Mouse (Mus musculus): ENCODE measurements around the gene Hoga1. TPM values are rescaled to one million over a fixed set of nuclear protein-coding genes. Genes with fewer than 3 reads are reported as not detected.
A peak's percentile ranks its signal among the peaks of the same experiment; 100 is the strongest.

The Hoga1 gene
- total RNA-seq, 1 experiment: 0.89 TPM

DNA sequence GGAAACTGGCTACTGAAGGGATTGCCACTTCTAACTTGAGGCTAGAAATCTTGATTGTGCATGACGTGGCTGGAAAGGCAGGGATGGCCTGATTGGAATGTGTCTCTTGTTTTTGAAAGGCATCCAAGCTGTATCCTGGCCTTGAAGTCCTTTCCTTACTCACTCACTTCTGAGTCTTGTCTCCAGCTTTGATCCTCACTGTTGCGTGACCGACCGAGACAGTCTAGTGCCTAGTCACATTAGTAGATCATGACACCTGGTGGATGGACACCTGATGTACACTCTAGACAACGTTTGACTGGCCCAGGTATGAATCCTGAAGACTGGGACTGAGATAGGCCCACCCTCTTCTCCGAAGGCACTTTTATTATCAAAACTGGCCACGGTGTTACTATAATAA, 27.4 kb downstream of the Hoga1 start:
- in situ Hi-C loops (cut with MboI; ENCODE audit: low sequenced_read_pairs in 2 of 2, unreplicated experiment in 2 of 2): no loop called here
- Histone ChIP-seq H3K4me1 (ENCODE audit: control insufficient read depth in 2 of 2, insufficient read depth in 2 of 2, low read length in 2 of 2, poor library complexity in 1 of 2) (peaks cover 0 to 8% of the 10 kb centered on the region in 2 experiments; a peak in 1 of 4 replicates), H3K27ac (ENCODE audit: insufficient read depth, low read depth, low read length, poor library complexity, severe bottlenecking) (no peak overlapping the region), H3K36me3 (ENCODE audit: control insufficient read depth, insufficient read depth, low read length, poor library complexity, severe bottlenecking) (no peaks in the 10 kb centered on the region), H3K4me3 (ENCODE audit: insufficient read depth in 1 of 2, low read depth in 1 of 2, low read length in 2 of 2, poor library complexity in 1 of 2, severe bottlenecking in 1 of 2) (no peak overlapping the region), H3K9me3 (ENCODE audit: control insufficient read depth, insufficient read depth, low read depth, low read length) (no peaks in the 10 kb centered on the region), H3K9ac (ENCODE audit: insufficient read depth, low read depth, low read length, poor library complexity, severe bottlenecking) (no peak overlapping the region)
- no peak for DNase-seq (ENCODE audit: low read depth, low spot score)
- TF ChIP-seq ZNF384 (IDR thresholded peaks at IDR 0.05; ENCODE audit: low read depth, low read length): no peak
- no peak for TF ChIP-seq CHD2 (IDR thresholded peaks at IDR 0.05; ENCODE audit: low read depth, low read length)

DNA sequence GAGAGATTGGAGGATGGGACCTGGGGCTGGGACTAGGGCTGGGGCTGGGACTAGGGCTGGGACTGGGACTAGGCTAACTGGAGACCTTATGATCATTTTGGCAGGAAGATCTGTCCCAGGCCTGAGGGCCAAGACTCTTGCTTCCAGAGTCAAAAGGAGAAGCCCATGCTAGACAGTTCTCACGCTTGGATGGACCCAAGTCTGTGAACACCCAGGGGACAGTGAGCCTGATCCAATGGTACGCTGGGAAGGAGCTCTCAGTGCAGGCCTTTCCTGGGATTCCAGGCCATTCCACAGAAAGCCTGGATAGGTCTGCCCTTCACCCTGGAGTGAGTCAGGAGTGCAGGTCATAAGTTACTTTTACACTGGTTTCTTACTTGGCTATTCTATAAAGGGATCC, 29.6 kb downstream of the Hoga1 start:
- H3K36me3 ChIP-seq (ENCODE audit: control insufficient read depth, insufficient read depth, low read length, poor library complexity, severe bottlenecking): no peaks in the 10 kb centered on the region
- H3K4me1 ChIP-seq (ENCODE audit: control insufficient read depth in 2 of 2, insufficient read depth in 2 of 2, low read length in 2 of 2, poor library complexity in 1 of 2): peaks cover 0 to 1% of the 10 kb centered on the region in 2 experiments; a peak in 1 of 4 replicates
- no peak overlapping the region for H3K27ac ChIP-seq (ENCODE audit: insufficient read depth, low read depth, low read length, poor library complexity, severe bottlenecking)
- H3K9ac ChIP-seq (ENCODE audit: insufficient read depth, low read depth, low read length, poor library complexity, severe bottlenecking): no peak overlapping the region
- no peak for DNase-seq (ENCODE audit: low read depth, low spot score)
- no peaks in the 10 kb centered on the region for H3K9me3 ChIP-seq (ENCODE audit: control insufficient read depth, insufficient read depth, low read depth, low read length)
- H3K4me3 ChIP-seq (ENCODE audit: insufficient read depth in 1 of 2, low read depth in 1 of 2, low read length in 2 of 2, poor library complexity in 1 of 2, severe bottlenecking in 1 of 2): no peak overlapping the region
- TF ChIP-seq MAFK (IDR thresholded peaks at IDR 0.05; ENCODE audit: insufficient read depth, low read depth, low read length) (no peak), ZNF384 (IDR thresholded peaks at IDR 0.05; ENCODE audit: low read depth, low read length) (no peak), ZC3H11A (IDR thresholded peaks at IDR 0.05; ENCODE audit: borderline replicate concordance, low read depth, low read length) (no peak), CHD2 (IDR thresholded peaks at IDR 0.05; ENCODE audit: low read depth, low read length) (no peak), HCFC1 (IDR thresholded peaks at IDR 0.05; ENCODE audit: borderline replicate concordance, insufficient read depth, low read length) (no peak)
- in situ Hi-C loops (cut with MboI; ENCODE audit: low sequenced_read_pairs in 2 of 2, unreplicated experiment in 2 of 2): no loop called here

DNA sequence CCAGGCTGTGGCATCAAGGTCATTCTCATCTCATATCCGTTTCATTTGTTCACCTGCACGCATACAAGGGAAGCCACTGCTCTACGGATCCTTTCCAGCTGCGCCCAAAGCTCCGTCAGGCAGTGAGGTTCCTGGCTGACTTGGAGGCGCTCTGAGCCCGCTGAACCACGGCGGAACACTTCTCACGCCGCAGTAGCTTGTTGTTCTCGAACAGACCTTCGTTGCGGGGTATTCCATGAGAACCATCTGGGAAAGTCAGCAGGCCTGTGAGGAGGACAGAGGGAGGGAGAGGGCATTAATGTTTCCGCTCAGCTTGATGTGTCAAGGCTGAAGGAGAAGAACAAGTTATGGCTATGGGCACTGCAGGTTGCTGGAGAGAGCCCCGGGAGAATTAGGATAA, 30.6 kb downstream of the Hoga1 start:
- H3K9ac ChIP-seq (ENCODE audit: insufficient read depth, low read depth, low read length, poor library complexity, severe bottlenecking): no peak overlapping the region; the same call in 1 of the 2 replicates
- in situ Hi-C loops (cut with MboI; ENCODE audit: low sequenced_read_pairs in 2 of 2, unreplicated experiment in 2 of 2): no loop called here
- TF ChIP-seq CHD2 (IDR thresholded peaks at IDR 0.05; ENCODE audit: low read depth, low read length) (no peak), HCFC1 (IDR thresholded peaks at IDR 0.05; ENCODE audit: borderline replicate concordance, insufficient read depth, low read length) (no peak), ZC3H11A (IDR thresholded peaks at IDR 0.05; ENCODE audit: borderline replicate concordance, low read depth, low read length) (no peak), ZNF384 (IDR thresholded peaks at IDR 0.05; ENCODE audit: low read depth, low read length) (no peak), MAFK (IDR thresholded peaks at IDR 0.05; ENCODE audit: insufficient read depth, low read depth, low read length) (no peak)
- no peaks in the 10 kb centered on the region for H3K36me3 ChIP-seq (ENCODE audit: control insufficient read depth, insufficient read depth, low read length, poor library complexity, severe bottlenecking)
- H3K27ac ChIP-seq (ENCODE audit: insufficient read depth, low read depth, low read length, poor library complexity, severe bottlenecking): no peak overlapping the region
- no peak for DNase-seq (ENCODE audit: low read depth, low spot score)
- H3K9me3 ChIP-seq (ENCODE audit: control insufficient read depth, insufficient read depth, low read depth, low read length): no peaks in the 10 kb centered on the region
- H3K4me3 ChIP-seq (ENCODE audit: insufficient read depth in 1 of 2, low read depth in 1 of 2, low read length in 2 of 2, poor library complexity in 1 of 2, severe bottlenecking in 1 of 2): peak overlapping the region; percentile 2 to 6; a peak in 1 of 4 replicates
- no peaks in the 10 kb centered on the region; a peak in 1 of 4 replicates for H3K4me1 ChIP-seq (ENCODE audit: control insufficient read depth in 2 of 2, insufficient read depth in 2 of 2, low read length in 2 of 2, poor library complexity in 1 of 2)

DNA sequence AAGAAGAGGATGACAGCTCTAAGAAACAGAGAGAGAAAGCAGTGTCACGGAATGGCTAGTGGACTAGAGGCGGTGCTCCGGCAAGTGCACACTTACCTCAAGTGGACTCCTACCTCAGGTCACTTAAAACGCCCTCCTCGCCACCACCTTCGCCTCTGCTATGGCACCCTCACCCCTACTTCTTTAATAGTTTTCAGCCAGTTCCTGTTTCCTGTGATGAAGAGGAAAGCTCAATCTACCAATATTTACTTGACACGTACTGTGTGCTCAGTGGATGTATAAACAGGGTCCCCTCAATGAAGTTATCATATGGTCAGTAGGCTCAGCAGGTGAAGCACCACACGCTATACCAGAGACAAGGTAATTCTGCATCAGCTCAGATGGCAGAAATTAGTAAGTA, 33.2 kb downstream of the Hoga1 start:
- H3K9ac ChIP-seq (ENCODE audit: insufficient read depth, low read depth, low read length, poor library complexity, severe bottlenecking): no peak overlapping the region
- no peak overlapping the region for H3K4me3 ChIP-seq (ENCODE audit: insufficient read depth in 1 of 2, low read depth in 1 of 2, low read length in 2 of 2, poor library complexity in 1 of 2, severe bottlenecking in 1 of 2)
- no peaks in the 10 kb centered on the region; a peak in 1 of 4 replicates for H3K4me1 ChIP-seq (ENCODE audit: control insufficient read depth in 2 of 2, insufficient read depth in 2 of 2, low read length in 2 of 2, poor library complexity in 1 of 2)
- no peaks in the 10 kb centered on the region for H3K36me3 ChIP-seq (ENCODE audit: control insufficient read depth, insufficient read depth, low read length, poor library complexity, severe bottlenecking)
- DNase-seq (ENCODE audit: low read depth, low spot score): no peak
- no peak overlapping the region for H3K27ac ChIP-seq (ENCODE audit: insufficient read depth, low read depth, low read length, poor library complexity, severe bottlenecking)
- no peaks in the 10 kb centered on the region for H3K9me3 ChIP-seq (ENCODE audit: control insufficient read depth, insufficient read depth, low read depth, low read length)
- TF ChIP-seq HCFC1 (IDR thresholded peaks at IDR 0.05; ENCODE audit: borderline replicate concordance, insufficient read depth, low read length) (no peak), CHD2 (IDR thresholded peaks at IDR 0.05; ENCODE audit: low read depth, low read length) (no peak), ZC3H11A (IDR thresholded peaks at IDR 0.05; ENCODE audit: borderline replicate concordance, low read depth, low read length) (no peak)
- in situ Hi-C loops (cut with MboI; ENCODE audit: low sequenced_read_pairs in 2 of 2, unreplicated experiment in 2 of 2): no loop called here

DNA sequence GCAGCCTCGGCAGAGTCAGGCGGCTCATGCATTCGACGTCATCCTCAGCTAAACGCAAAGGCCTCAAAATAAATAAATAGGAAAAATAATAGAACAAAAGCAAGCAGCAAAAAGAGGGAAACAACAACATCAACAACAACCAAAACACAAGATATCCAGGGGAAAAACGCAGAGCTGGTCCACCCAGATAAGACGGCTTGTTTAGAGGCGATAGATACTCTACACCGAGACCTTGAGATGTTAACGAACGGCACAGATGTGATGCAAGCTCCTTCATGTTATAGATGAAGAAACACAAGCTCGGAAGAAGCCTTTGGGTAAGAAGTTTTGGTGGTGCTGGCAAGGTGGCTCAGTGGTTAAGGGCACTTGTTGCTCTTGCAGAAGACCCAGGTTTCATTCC, 33.6 kb downstream of the Hoga1 start:
- Histone ChIP-seq H3K27ac (ENCODE audit: insufficient read depth, low read depth, low read length, poor library complexity, severe bottlenecking) (no peak overlapping the region), H3K9ac (ENCODE audit: insufficient read depth, low read depth, low read length, poor library complexity, severe bottlenecking) (no peak overlapping the region), H3K4me3 (ENCODE audit: insufficient read depth in 1 of 2, low read depth in 1 of 2, low read length in 2 of 2, poor library complexity in 1 of 2, severe bottlenecking in 1 of 2) (no peak overlapping the region), H3K36me3 (ENCODE audit: control insufficient read depth, insufficient read depth, low read length, poor library complexity, severe bottlenecking) (no peaks in the 10 kb centered on the region), H3K4me1 (ENCODE audit: control insufficient read depth in 2 of 2, insufficient read depth in 2 of 2, low read length in 2 of 2, poor library complexity in 1 of 2) (no peaks in the 10 kb centered on the region; a peak in 1 of 4 replicates), H3K9me3 (ENCODE audit: control insufficient read depth, insufficient read depth, low read depth, low read length) (no peaks in the 10 kb centered on the region)
- in situ Hi-C loops (cut with MboI; ENCODE audit: low sequenced_read_pairs in 2 of 2, unreplicated experiment in 2 of 2): no loop called here
- TF ChIP-seq ZC3H11A (IDR thresholded peaks at IDR 0.05; ENCODE audit: borderline replicate concordance, low read depth, low read length): no peak
- TF ChIP-seq CHD2 (IDR thresholded peaks at IDR 0.05; ENCODE audit: low read depth, low read length): no peak
- no peak for TF ChIP-seq ZNF384 (IDR thresholded peaks at IDR 0.05; ENCODE audit: low read depth, low read length)
- no peak for TF ChIP-seq MAFK (IDR thresholded peaks at IDR 0.05; ENCODE audit: insufficient read depth, low read depth, low read length)
- no peak for TF ChIP-seq HCFC1 (IDR thresholded peaks at IDR 0.05; ENCODE audit: borderline replicate concordance, insufficient read depth, low read length)
- no peak for DNase-seq (ENCODE audit: low read depth, low spot score)
